Mouse (Mus musculus): ENCODE results near the gene Scn3b. TPM values are rescaled to one million over a fixed set of nuclear protein-coding genes. Genes with fewer than 3 reads are reported as not detected.

Gene Scn3b
- total RNA-seq, 2 experiments from 2014 or later: 0.95 to 1.3 TPM

DNA sequence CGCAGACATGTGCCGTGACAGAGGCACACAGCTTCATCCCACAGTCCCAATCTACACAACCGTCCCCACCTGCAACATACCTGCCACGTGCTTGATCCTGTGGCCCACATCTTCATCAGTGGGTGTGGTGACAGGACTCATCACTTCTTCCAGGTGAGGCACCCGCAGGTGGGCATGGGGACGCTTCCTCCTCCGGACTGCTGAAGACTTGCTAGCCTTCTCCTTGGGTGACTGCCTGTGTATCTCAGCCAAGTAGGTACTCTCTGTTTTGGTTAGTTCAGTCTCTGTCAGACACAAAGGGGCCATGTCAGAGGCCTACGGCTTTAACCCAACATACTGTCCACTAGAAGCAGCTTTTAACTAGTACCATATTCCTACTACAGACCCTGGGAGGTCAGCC, 35.2 kb downstream of the Scn3b start:
- DNase-seq: no peak
- intact Hi-C loops (cut with DNase I): no loop called here

- no peak for DNase-seq
- intact Hi-C loops (cut with DNase I): no loop called here
Observed at GRCm38 (mm10) chr9:40307311-40307710, 38.3 kb downstream of the Scn3b start.

DNA sequence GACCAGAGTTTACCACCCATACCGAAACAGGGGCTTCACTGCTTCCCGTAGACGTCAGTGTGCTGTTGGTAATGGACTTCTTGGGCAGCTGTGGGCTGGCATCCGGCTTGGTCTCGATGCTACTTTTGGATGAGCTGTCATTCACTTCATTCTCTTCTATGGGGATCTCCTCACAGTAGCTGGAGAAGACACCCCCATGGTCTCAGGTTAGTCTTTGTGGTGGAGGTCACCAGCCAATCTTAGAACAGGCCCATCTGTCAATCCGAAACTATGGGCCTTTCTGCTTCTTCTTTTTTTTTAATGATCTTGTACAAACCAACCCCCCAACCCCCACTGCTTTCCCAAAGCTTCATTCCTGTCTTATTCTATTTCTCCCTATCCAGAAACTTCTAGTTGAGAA, 40.9 kb downstream of the Scn3b start:
- intact Hi-C loops (cut with DNase I): no loop called here
- DNase-seq: no peak

DNA sequence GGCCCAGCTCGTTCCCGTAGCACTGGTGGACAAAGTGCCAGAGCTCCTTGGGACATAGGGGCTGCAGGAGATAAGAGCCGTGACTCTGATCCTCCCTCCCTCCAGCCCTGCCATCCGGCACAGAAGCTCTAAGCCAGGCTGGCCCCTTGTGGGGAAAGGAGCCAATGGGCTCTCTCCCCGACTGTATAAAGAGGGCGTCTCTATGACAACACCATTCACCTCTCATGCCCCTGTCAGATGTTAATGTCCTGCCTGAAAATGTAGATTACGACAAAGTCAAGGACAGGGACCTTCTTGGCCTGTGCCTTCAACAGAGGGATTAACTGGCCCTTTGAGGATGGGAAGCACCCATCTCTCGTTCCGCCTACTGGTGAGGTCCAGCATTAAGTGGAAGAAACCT, 42.8 kb downstream of the Scn3b start:
- no peak for DNase-seq
- intact Hi-C loops (cut with DNase I): no loop called here

DNA sequence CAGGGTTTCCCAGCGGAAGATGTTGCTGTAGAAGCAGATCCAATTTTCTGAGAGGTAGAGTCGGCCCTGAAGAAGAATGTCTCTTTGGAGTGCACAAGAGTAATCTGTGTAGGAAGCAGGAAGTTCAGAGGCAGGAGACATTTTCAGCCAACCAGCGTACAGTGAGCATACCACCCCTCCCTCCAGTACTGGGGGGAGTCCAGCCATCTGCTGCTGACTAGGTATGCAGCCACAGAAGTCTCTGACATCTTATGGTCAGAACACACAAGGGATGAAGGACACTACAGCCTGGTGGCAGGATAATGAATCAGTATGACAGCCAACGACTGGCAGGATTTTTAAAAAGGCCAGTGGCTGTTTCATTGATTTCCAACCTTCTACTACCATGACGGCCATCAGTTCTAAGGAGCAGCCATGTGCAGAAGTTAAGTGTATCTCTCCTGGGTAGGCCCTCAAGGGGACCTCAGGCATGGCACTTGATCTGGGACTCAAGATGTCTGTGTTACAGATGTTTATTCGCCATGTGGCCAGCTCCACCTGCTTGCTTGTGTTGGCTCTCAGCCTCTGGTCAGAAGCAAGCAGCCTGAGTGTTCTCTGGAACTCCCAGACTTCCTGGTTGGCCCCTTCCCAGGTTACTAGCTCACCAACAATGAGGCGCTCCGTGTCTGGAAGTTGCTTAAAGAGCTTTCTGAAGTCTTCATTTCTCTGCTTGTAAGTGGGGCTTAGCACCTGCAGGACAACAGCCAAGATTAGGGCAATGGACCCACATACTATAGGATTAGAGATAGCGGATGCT, 48.0 kb downstream of the Scn3b start:
- DNase-seq: peak; percentile 56 to 67
- intact Hi-C loops (cut with DNase I): no loop called here

DNA sequence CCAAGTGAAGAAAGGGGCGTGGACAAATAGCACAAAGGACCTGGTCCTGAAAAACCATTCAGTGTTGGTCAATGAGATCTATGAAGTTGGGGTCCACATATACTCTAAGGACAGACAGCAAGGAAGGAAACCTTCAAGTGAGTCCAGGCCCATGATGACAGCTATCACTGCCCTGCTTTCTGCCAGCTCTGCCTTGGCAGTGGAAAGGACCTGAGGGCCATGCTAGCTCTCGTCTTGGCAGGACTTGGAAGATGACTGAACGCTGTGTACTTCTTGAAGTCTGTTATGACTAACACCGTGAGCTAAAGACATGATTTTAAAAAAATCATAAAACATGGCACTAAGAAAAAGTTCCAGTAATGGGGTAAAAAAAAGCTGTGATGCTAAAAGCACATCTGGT, 48.7 kb downstream of the Scn3b start:
- no peak for DNase-seq
- intact Hi-C loops (cut with DNase I): no loop called here

GRCm38 (mm10) chr9:40318771-40319170, 49.8 kb downstream of the Scn3b start:
- no peak for DNase-seq
- intact Hi-C loops (cut with DNase I): no loop called here

DNA sequence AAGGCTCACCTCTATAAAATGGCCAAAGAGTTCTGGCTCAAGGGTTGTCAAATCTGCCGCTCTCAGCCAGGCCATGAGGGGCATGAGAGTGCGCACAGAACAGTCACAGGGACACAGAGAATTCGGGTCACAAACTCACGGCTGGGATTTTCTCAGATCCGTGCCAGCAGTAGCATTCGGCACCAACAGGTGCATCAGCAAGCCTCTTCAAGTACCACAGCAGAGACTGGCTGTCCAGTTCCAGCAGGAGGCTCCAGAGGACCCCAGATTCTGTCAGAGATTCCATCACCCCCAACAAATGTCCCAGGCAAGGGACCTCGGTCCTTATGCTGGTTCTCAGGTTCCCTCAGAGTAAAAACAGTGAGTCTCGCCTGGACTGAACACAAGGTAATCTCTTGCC, 51.4 kb downstream of the Scn3b start:
- no peak for DNase-seq
- intact Hi-C loops (cut with DNase I): loop anchor here (5.0 kb wide), 1 partner anchor 73 kb away; no protein-coding TSS in a partner anchor

DNA sequence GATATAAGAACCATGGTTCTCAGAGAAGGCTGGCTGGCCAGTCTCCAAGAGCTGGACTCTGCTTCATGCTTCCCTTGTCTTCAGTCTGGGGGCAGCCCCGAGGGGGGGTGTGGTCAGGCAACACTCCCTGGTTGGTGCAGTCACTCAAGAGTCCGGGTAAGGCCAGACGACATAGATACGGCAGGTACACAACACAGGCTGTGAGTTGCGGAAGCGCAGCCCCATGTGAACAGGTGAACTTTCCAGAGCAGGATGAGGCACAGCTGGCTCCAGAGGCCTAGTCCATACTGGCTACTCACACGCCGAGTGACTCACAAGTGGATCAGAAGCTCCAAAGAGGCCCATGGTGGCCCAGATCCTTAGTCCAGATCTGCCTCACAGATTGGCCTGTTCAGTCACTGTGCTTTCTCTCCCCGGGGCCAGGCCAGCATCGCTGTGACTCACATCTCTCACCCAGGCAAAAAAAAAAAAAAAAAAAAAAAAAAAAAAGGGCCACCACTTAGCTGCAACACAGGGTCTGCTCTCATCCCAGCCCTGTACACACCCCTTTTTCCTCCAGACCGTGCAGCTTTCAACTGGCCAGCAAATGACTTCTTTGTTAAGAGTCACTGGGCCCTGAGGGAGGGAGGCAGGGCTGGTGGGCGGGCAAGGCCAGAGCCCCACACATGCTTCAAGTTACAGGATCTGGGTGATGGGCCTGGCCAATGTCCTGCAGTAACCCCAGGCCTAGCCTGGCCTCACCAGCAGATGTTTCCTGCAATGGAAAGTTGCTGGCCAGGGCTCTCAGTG, 52.1 kb downstream of the Scn3b start:
- DNase-seq: peak; percentile 85
- intact Hi-C loops (cut with DNase I): loop anchor here (5.0 kb wide), 1 partner anchor 74 kb away; no protein-coding TSS in a partner anchor

DNA sequence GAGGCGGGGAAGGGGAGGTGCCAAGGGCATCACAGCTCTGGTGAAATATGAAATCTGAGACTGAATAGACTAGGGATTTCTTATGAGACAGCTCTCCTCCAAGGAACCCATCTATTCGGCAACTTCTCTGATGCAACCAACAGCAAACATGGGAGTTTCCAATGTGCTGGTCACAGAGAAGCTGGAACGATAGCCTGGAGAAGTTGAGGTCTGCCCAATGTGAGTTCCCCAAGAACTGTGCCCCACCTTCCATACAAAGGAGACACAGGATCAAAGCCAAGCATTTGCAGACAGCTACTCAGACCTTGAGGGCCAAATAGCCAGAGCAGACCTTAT, 52.6 kb downstream of the Scn3b start:
- DNase-seq: no peak
- intact Hi-C loops (cut with DNase I): loop anchor here (5.0 kb wide), 1 partner anchor 74 kb away; no protein-coding TSS in a partner anchor

GRCm38 (mm10) chr9:40322372-40322771, 53.4 kb downstream of the Scn3b start:
- no peak for DNase-seq
- intact Hi-C loops (cut with DNase I): loop anchor here (5.0 kb wide), 1 partner anchor 75 kb away; no protein-coding TSS in a partner anchor

GRCm38 (mm10) chr9:40323171-40323570, 54.2 kb downstream of the Scn3b start:
- no peak for DNase-seq
- intact Hi-C loops (cut with DNase I): loop anchor here (5.0 kb wide), 1 partner anchor 76 kb away; no protein-coding TSS in a partner anchor

DNA sequence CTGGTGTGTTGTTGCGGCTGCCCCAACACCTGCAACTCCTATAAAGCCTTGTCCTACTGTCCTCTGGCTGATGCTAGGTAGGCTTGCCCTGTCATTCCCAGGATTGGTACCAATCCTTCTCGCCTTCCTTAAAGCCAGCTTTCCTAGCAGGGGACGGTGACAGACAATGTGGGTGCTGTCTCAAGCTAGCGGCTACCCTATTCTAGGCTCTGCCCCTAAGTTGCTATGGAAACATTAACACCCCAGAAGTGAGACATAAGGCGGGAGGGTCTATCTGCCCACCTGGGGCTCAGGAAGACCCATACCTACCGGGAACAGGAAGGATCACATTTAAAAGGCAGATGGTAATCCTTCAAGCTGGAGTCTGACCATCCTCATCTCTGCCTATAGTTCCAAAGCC, 54.8 kb downstream of the Scn3b start:
- no peak for DNase-seq
- intact Hi-C loops (cut with DNase I): loop anchor here (5.0 kb wide), 1 partner anchor 76 kb away; no protein-coding TSS in a partner anchor

GRCm38 (mm10) chr9:40324232-40324792, 55.3 kb downstream of the Scn3b start:
- DNase-seq: no peak
- intact Hi-C loops (cut with DNase I): loop anchor here (5.0 kb wide), 1 partner anchor 77 kb away; no protein-coding TSS in a partner anchor

DNA sequence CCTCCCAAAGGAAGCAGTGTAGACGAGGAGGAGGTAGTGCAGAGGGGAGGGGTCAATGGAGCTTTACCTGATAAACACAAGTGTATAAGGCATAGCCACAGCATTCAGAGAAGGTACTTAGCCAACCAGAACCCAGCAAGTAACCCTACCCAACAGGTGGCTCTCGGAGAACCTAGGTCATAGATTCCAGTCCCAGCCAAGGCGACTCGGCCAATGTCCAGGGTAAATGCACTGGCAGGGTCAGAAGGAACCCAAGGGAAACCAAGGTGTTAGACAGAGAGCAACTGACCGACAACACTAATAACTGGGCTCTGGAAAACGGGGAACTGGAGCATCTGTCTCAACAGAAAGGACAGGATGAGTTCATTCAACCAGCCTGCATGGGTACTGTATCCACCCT, 55.8 kb downstream of the Scn3b start:
- DNase-seq: no peak
- intact Hi-C loops (cut with DNase I): loop anchor here (5.0 kb wide), 1 partner anchor 78 kb away; no protein-coding TSS in a partner anchor

GRCm38 (mm10) chr9:40326260-40326915, 57.4 kb downstream of the Scn3b start:
- DNase-seq: no peak
- intact Hi-C loops (cut with DNase I): no loop called here

- intact Hi-C loops (cut with DNase I): loop anchor here (1.0 kb wide), 2 partner anchors 102 to 106 kb away; no protein-coding TSS in a partner anchor
Observed at GRCm38 (mm10) chr9:40330609-40331382, 61.8 kb downstream of the Scn3b start.

DNA sequence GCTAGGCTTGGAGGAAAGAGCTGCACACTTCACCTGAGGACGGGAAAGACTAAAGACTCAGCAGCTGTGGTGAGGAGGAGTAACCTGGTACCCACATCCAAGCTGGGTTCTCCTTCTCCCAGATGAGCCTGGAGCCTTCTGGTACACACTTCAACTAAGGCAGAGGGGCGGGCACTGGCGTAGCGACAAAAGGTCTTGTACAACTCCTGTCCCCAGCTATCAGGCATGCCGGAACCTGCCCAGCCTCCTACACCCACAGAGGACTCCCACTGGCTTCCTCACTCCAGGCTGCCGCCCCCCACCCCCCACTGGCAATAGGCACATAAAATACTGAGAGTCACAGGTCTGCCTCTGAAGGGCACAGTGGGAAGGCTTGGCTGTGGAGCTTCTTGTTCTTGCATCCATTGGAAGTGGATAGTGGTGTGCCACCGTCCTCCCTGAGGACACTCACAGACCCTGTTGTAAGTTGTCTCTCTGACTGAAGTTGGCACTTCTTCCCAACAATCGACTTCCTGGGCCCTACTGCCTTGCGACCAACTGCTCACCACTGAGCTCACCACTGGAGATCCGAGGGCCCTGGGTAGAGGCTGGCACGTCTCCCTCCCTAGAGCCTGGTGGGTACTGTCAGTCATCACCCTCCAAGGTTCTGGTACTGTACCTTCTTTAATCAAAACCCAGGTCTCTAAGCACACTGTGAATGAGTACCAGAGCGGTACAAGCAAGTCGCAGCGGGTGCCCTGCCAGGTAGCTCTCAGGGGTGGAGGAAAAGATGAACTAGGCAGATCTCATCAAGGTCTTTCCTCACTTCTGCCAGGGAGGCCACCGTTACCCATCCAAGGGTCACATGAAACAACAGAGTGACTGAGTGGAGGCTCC, 62.6 kb downstream of the Scn3b start:
- no peak for DNase-seq
- intact Hi-C loops (cut with DNase I): no loop called here

More at GRCm38 (mm10) chr9:40330609-40331382, 61.8 kb downstream of the Scn3b start:
- peak; percentile 93 to 96 for DNase-seq

- intact Hi-C loops (cut with DNase I): no loop called here
- no peak for DNase-seq
Observed at GRCm38 (mm10) chr9:40332326-40332725, 63.3 kb downstream of the Scn3b start.

Measured in heart, postnatal 14 days (tissue).